Mouse (Mus musculus) neural tube, embryonic 14.5 days (tissue): Measurements from ENCODE around the gene Ubox5. TPM values are rescaled to one million over a fixed set of nuclear protein-coding genes. Genes with fewer than 3 reads are reported as not detected.

ENCODE experiments used
- ATAC-seq: fragments of 200-750 bp; cut with Nextera tagmentation; 2 replicates; pipeline ENCODE4 v1.8.0; 2017; ENCODE audit warnings: low read depth, mild to moderate bottlenecking, moderate TSS enrichment, moderate library complexity
- H3K27ac ChIP-seq: fragments of 300-500 bp; sonication (generic); 2 replicates; pipeline ENCODE4 v1.5.1; 2014; ENCODE audit warnings: low read depth, mild to moderate bottlenecking, control low read depth, low read length, moderate library complexity, mixed read lengths
- H3K27me3 ChIP-seq: fragments of 300-500 bp; sonication (generic); 2 replicates; pipeline ENCODE4 v1.6.1; 2014; ENCODE audit warnings: low read length; ENCODE audit not compliant: control insufficient read depth, insufficient read depth
- H3K36me3 ChIP-seq: fragments of 300-500 bp; sonication (generic); 2 replicates; pipeline ENCODE4 v1.6.1; 2014; ENCODE audit warnings: low read length, mixed read lengths; ENCODE audit not compliant: control insufficient read depth, insufficient read depth
- H3K4me1 ChIP-seq: fragments of 300-500 bp; sonication (generic); 2 replicates; pipeline ENCODE4 v1.6.1; 2014; ENCODE audit warnings: low read length; ENCODE audit not compliant: control insufficient read depth, insufficient read depth
- H3K4me2 ChIP-seq: fragments of 300-500 bp; sonication (generic); 2 replicates; pipeline ENCODE4 v1.6.1; 2014; ENCODE audit warnings: mild to moderate bottlenecking, low read depth, low read length, control low read depth
- H3K4me3 ChIP-seq: fragments of 300-500 bp; sonication (generic); 2 replicates; pipeline ENCODE4 v1.5.1; 2014; ENCODE audit warnings: low read depth, low read length, control low read depth, mixed read lengths
- H3K9ac ChIP-seq: fragments of 300-500 bp; sonication (generic); replicated peaks from 2 replicates; pipeline ENCODE4 v1.6.1; 2014; ENCODE audit warnings: low read depth, mild to moderate bottlenecking, control low read depth, low read length, mixed read lengths
- H3K9me3 ChIP-seq: fragments of 300-500 bp; sonication (generic); 2 replicates; pipeline ENCODE4 v1.6.1; 2016; ENCODE audit warnings: low read length; ENCODE audit not compliant: control insufficient read depth
- WGBS: fragments of 180-500 bp; shearing (Covaris S2); extraction: QIAGEN DNeasy Blood & Tissue Kit; methylation state at CpG from one replicate; pipeline ENCODE4 v1.1.7; 2014; 5-methylcytosine and 5-hydroxymethylcytosine counted together
- polyA plus RNA-seq: library from polyadenylated mRNA; unstranded; fragments of >200 nt; fragmentation: Nextera tagmentation; extraction: Ambion mirVana; gene quantifications from 2 replicates; pipeline ENCODE4 v1.2.1, GENCODE M21; 2014

Ubox5 gene
- polyA plus RNA-seq, 1 experiment from 2014 or later, result 11.3 TPM

- H3K9me3 ChIP-seq, result no peaks in the 10 kb centered on the region
- no peaks in the 10 kb centered on the region; the same call in 1 of the 2 replicates for H3K36me3 ChIP-seq
- peaks cover 11% of the 10 kb centered on the region; the same call in 1 of the 2 replicates for H3K4me1 ChIP-seq
- no peak for ATAC-seq
- no peak overlapping the region for H3K9ac ChIP-seq
- H3K4me2 ChIP-seq, result no peak overlapping the region
- H3K27ac ChIP-seq, result no peak overlapping the region
- H3K4me3 ChIP-seq, result no peak overlapping the region
- peaks cover 32% of the 10 kb centered on the region for H3K27me3 ChIP-seq
- WGBS, result 77% methylated on average over 6 of the region's 6 CpGs
These were observed 9.4 kb upstream of the Ubox5 start for GRCm38 (mm10) chr2:130639276-130639675.

GRCm38 (mm10) chr2:130638101-130638611, 8.3 kb upstream of the Ubox5 start:
- Histone ChIP-seq H3K4me1 (peaks cover 11% of the 10 kb centered on the region; the same call in 1 of the 2 replicates), H3K27me3 (peaks cover 39% of the 10 kb centered on the region)
- 28% methylated on average over 16 of the region's 16 CpGs for WGBS

GRCm38 (mm10) chr2:130635847-130636246, 6.0 kb upstream of the Ubox5 start:
- Histone ChIP-seq H3K27me3 (peaks cover 39% of the 10 kb centered on the region), H3K9me3 (no peaks in the 10 kb centered on the region), H3K9ac (no peak overlapping the region), H3K4me1 (peaks cover 9% of the 10 kb centered on the region; the same call in 1 of the 2 replicates), H3K4me3 (no peak overlapping the region), H3K36me3 (no peaks in the 10 kb centered on the region; the same call in 1 of the 2 replicates), H3K4me2 (no peak overlapping the region), H3K27ac (no peak overlapping the region)
- whole genome bisulfite sequencing, result 14% methylated on average over 21 of the region's 21 CpGs
- no peak for ATAC-seq

More at GRCm38 (mm10) chr2:130638101-130638611, 8.3 kb upstream of the Ubox5 start:
- no peak overlapping the region for H3K27ac ChIP-seq
- no peak for ATAC-seq
- no peak overlapping the region for H3K9ac ChIP-seq
- no peaks in the 10 kb centered on the region; the same call in 1 of the 2 replicates for H3K36me3 ChIP-seq
- H3K4me3 ChIP-seq, result no peak overlapping the region
- no peak overlapping the region for H3K4me2 ChIP-seq
- no peaks in the 10 kb centered on the region for H3K9me3 ChIP-seq

- peak overlapping the region; percentile 11 for H3K4me3 ChIP-seq
- H3K9me3 ChIP-seq, result no peaks in the 10 kb centered on the region
- peaks cover 39% of the 10 kb centered on the region for H3K27me3 ChIP-seq
- peak overlapping the region; percentile 41 for H3K9ac ChIP-seq
- H3K36me3 ChIP-seq, result no peaks in the 10 kb centered on the region; the same call in 1 of the 2 replicates
- 3% methylated on average over 36 of the region's 38 CpGs for WGBS
- H3K4me1 ChIP-seq, result peaks cover 9% of the 10 kb centered on the region; the same call in 1 of the 2 replicates
- H3K4me2 ChIP-seq, result peak overlapping the region; percentile 40
- H3K27ac ChIP-seq, result no peak overlapping the region
- ATAC-seq, result 0 out of 2 replicates have a peak, but pooled peaks have one; percentile 7
These were observed 5.0 kb upstream of the Ubox5 start for GRCm38 (mm10) chr2:130634739-130635411.

GRCm38 (mm10) chr2:130634006-130634738, 4.3 kb upstream of the Ubox5 start:
- Histone ChIP-seq H3K4me1 (peaks cover 10% of the 10 kb centered on the region; the same call in 1 of the 2 replicates), H3K4me3 (no peak overlapping the region), H3K36me3 (no peaks in the 10 kb centered on the region; the same call in 1 of the 2 replicates), H3K9ac (peak overlapping the region; percentile 41; the same call in 1 of the 2 replicates), H3K4me2 (peak overlapping the region; percentile 40), H3K27me3 (peaks cover 39% of the 10 kb centered on the region), H3K27ac (no peak overlapping the region), H3K9me3 (no peaks in the 10 kb centered on the region)
- WGBS, result 14% methylated on average over 14 of the region's 14 CpGs
- ATAC-seq, result no peak; the same call in 1 of the 2 replicates

- Histone ChIP-seq H3K27me3 (peaks cover 39% of the 10 kb centered on the region), H3K4me2 (no peak overlapping the region), H3K9me3 (no peaks in the 10 kb centered on the region), H3K4me3 (no peak overlapping the region), H3K27ac (no peak overlapping the region), H3K9ac (no peak overlapping the region), H3K4me1 (peaks cover 15% of the 10 kb centered on the region; the same call in 1 of the 2 replicates), H3K36me3 (no peaks in the 10 kb centered on the region; the same call in 1 of the 2 replicates)
- ATAC-seq, result no peak
- WGBS, result 53% methylated on average over 5 of the region's 5 CpGs
These were observed 3.2 kb upstream of the Ubox5 start for GRCm38 (mm10) chr2:130632887-130633675.

- H3K4me1 ChIP-seq, result peaks cover 15% of the 10 kb centered on the region; the same call in 1 of the 2 replicates
- 73% methylated on average over 1 of the region's 1 CpGs for WGBS
- H3K36me3 ChIP-seq, result peaks cover 3% of the 10 kb centered on the region
- no peaks in the 10 kb centered on the region for H3K9me3 ChIP-seq
- no peak overlapping the region for H3K27ac ChIP-seq
- H3K9ac ChIP-seq, result no peak overlapping the region
- H3K4me3 ChIP-seq, result no peak overlapping the region
- peaks cover 33% of the 10 kb centered on the region for H3K27me3 ChIP-seq
- no peak for ATAC-seq
- H3K4me2 ChIP-seq, result no peak overlapping the region
These were observed 2.6 kb upstream of the Ubox5 start for GRCm38 (mm10) chr2:130632416-130632815.

- H3K36me3 ChIP-seq, result peaks cover 10% of the 10 kb centered on the region
- ATAC-seq, result peak; percentile 58
- H3K4me1 ChIP-seq, result 0 out of 2 replicates have a peak, but pooled peaks cover 7% of the 10 kb centered on the region
- no peaks in the 10 kb centered on the region for H3K9me3 ChIP-seq
- peak overlapping the region; percentile 90 for H3K9ac ChIP-seq
- H3K4me3 ChIP-seq, result peak overlapping the region; percentile 98
- WGBS, result 2% methylated on average over 34 of the region's 37 CpGs
- H3K27me3 ChIP-seq, result peaks cover 7% of the 10 kb centered on the region
- H3K4me2 ChIP-seq, result peak overlapping the region; percentile 87
- H3K27ac ChIP-seq, result peak overlapping the region; percentile 60
These were observed 579 bp downstream of the Ubox5 start for GRCm38 (mm10) chr2:130629080-130629838.
